Mouse (Mus musculus) 3T3-L1 (cell line): ENCODE results near the gene Mgat4b.

Source experiments
- DNase-seq: peaks from one replicate; pipeline ENCODE4 v3.0.0-alpha.2; 2015; ENCODE audit warnings: low read depth, low spot score

Mgat4b gene

GRCm38 (mm10) chr11:50225611-50226378 is 15.1 kb downstream of the Mgat4b start:
- DNase-seq = peak; percentile 49

GRCm38 (mm10) chr11:50226406-50226805 is 15.7 kb downstream of the Mgat4b start:
- DNase-seq = no peak

DNA sequence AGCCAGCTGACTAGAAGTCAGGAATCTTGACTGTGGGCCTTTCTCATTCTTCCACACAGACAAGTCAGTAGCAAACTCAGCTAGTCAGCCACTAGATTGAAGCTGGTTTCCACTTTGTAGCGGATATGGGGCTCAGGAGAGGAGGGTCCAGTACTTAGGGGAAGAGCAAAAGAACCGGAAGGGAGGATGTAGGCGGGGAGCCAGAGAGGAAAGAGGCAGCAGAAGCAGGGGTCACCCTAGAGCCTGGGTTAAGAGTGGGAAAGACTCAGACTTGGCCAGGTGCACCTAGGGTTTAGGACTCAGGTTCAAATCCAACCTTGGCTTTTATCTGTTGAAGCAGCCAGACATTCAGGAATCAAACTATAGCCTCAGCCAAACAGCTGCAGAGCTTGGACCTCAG is 16.5 kb downstream of the Mgat4b start:
- DNase-seq = no peak

GRCm38 (mm10) chr11:50227736-50228135 is 17.0 kb downstream of the Mgat4b start:
- DNase-seq = no peak

DNA sequence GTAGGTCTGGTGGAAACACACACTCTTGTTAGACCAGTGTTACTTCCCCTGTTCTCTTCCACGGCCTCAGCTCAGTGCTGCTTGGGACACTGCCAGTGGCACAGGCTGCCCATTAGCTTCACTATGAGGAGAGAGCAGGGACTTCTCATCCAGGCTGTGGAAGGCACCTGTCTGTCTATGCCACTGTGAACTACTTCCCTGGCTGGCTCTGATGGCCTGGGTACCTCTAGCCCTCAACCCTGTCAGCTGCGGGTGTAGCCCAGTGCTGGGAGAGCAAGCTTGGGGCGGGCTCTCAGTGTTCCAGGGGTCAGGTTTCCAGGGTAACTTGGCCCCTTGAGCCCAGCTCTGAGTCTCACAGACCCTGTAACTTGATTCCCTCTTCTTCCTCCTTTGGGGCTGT is 18.1 kb downstream of the Mgat4b start:
- no peak for DNase-seq

GRCm38 (mm10) chr11:50229252-50229910 is 18.7 kb downstream of the Mgat4b start:
- DNase-seq = no peak

GRCm38 (mm10) chr11:50230481-50231304 is 20.0 kb downstream of the Mgat4b start:
- DNase-seq = no peak

- DNase-seq = peak; percentile 91
Measured at GRCm38 (mm10) chr11:50231411-50231810, 20.7 kb downstream of the Mgat4b start.

GRCm38 (mm10) chr11:50233022-50233421 is 22.3 kb downstream of the Mgat4b start:
- DNase-seq = no peak

- DNase-seq = no peak
Measured at GRCm38 (mm10) chr11:50233993-50234392, 23.3 kb downstream of the Mgat4b start.

DNA sequence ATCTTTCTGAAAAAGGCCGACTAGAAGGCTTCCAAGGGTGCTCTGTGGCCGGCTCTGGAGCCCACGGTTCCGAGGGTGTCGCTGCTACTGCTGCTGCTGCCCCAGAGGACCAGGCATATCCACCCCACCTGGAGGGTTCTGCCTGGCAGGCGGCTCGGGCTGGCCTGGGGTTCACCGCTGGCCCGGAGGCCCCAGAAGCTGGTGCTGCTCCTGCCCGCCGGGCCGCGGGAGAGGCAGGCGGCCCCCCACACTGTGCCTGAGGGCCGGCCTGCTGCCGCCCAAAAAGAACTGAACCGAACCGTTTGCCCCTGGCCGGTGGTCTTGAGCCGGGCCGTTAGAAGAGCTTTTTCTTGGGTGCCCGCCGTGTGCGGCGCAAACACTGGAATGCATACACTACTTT is 23.9 kb downstream of the Mgat4b start:
- DNase-seq = no peak

DNA sequence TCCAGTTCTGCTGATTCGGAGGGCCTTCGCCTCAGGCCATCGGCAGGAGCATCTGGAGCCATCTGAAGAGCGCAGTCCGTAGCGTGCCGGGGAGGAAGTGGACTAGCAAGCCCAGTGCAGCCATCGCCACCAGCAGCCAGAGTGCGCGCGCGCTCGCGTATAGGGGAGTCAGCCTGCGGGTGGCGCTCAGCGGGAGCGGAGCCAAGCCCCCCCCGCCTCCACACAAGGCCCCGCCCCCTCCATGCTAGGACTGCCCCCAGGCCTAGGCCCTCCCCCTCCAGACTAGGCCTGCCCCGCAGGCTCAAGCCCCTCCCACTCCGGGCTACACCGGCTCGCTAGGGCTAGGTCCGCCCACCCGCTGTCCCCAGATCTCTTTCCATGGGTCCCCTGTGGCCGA is 25.8 kb downstream of the Mgat4b start:
- peak; percentile 54 for DNase-seq

- DNase-seq = no peak
Measured at GRCm38 (mm10) chr11:50236937-50237835, 26.5 kb downstream of the Mgat4b start.

DNA sequence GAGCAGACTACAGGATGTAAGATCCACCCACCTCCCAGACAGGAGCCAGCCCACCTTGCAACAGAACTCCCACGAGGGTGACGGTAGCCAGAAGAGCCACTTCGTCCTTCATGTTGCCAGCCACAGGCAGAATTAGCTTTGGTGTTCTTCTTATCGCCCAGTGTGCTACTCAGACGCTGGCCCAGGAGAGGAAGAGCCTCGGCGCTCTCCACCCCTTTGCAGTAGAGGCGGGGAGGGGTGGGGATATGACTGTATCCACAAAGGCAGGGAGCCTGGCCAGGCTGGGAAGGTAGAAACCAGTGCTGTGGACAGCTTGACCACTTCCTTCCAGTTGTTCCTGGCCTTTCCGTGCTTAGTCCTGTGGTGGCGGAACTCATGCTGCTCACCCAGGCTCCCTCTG is 27.6 kb downstream of the Mgat4b start, which contains the start of gene Ltc4s:
Gene Ltc4s (minus strand): TSS at position 293 of the 400 bp plus-strand sequence.
- peak; percentile 22 for DNase-seq

DNA sequence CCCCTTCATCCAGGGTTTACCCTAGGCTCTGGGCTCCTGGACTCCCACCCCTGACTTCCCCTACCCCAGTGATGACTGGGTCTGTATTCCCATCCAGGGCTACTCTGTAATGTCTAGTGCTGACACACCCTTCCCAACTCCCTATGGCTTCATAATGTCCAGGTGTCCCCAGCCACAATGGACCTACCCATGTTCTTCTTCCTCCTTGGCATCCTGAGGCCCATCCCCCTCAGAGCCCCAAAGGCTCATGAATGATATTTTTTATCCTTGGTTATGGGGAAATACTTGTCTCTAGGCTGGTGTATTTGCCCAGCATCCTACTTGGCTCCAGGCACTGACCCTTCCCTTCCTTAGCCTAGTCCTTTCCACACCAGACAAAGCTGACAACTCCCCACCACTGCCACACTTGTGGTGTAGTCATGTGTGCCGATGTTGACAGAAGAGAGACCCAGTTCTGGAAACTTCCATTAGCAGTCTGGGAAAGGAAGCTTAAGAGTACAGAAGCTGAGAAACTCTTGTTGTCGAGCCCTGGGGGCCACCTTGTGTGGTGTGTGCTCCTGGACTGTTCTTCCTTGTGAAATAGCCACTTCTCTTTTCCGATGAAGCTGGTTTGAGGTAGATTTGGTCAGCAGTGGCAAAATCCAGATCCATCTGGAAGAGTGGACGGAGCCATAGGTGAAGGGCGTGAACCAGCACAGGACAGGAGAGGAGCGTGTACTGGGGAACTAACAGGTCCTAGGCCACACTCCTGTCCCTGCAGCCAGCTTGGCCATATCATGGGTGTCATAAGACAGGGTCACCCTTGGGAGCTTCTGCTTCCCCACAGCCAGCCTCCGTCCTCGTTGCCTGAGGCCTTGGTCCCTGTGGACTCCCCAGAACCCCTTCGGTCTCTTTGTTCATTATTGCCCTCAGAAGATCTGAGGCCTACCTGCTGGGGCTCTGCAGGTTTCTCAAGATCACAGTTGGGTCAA is 28.4 kb downstream of the Mgat4b start:
- no peak for DNase-seq

- DNase-seq = no peak
Measured at GRCm38 (mm10) chr11:50240235-50240911, 29.7 kb downstream of the Mgat4b start.

DNA sequence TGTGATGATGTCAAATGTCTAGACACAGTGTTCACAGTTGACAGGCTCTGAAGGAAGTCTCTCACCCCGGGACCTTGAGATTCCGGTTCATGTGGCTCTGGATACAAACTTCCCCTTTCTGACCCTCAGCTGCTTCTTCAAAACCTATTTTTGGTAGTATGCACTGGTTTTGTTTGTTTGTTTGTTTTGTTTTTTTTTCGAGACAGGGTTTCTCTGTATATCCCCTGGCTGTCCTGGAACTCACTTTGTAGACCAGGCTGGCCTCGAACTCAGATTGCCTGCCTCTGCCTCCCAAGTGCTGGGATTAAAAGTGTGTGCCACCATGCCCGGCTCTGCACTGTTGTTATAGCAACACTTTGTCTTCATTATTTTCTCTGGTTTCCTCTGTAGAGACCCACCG is 33.2 kb downstream of the Mgat4b start:
- DNase-seq = no peak

- DNase-seq = no peak
Measured at GRCm38 (mm10) chr11:50245269-50245668, 34.6 kb downstream of the Mgat4b start.

DNA sequence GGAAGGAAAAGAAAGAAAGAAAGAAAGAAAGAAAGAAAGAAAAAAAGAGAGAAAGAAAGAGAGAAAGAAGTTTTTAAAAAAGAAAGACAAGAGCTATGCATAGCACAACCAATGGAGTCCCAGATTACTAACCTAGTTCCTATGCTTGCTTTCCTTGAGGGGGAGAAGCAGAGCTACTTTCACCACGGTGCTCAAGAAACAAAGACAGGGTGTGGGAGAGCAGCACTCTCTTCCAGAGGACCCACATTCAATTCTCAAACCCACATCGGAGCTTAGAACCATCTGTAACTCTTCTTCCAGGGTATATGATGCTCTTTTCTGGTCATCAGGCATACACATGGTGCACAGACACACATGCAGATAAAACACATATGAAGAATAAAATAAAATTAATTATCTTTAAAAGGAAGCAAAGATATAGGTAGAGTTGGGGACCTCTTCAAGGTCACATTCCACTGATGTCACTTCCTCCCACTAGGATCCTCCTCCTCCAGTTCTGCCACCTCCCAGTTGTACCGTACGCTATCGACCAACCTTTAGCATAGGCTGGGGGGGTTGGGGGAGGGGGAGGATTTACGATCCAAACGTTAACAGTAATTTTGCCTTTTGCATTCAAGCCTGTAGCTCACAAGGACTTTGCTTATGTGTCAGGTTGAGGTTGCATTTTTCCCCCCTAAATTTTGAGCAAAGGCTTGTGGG is 37.9 kb downstream of the Mgat4b start:
- no peak for DNase-seq
